Mouse (Mus musculus) neural tube, embryonic 10.5 days (tissue): Measurements from ENCODE around the gene Plxdc2.
A peak's percentile ranks its signal among the peaks of the same experiment; 100 is the strongest.

ENCODE experiments used
- DNase-seq: peaks from one replicate; pipeline ENCODE4 v3.0.0-alpha.2; 2017; ENCODE audit warnings: low spot score; ENCODE audit errors: extremely low spot score

Plxdc2 gene

GRCm38 (mm10) chr2:16356106-16356818 is at the start of gene Plxdc2:
TSS of gene Plxdc2 (plus strand) at chr2:16356304.
- DNase-seq = peak; percentile 80

DNA sequence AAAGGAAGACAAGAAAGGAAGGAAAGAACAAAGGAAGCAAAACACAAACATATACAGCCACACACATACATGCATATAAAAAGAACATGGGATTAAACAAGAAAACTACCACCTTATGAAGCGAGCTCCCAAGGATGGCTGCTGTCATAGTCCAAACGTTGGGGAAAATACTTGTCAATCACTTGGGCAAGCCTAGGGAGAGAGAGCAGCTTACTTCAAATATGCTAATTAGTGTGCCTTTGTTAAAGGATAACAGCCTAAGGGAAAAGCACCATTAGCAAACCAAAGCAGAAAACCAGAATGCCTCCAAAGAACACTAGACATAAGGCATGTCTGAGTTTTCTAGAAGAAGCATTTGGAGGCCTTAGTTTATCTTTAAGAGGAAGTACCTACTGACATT is 45.7 kb upstream of the Plxdc2 start:
- no peak for DNase-seq

GRCm38 (mm10) chr2:16312400-16313070 is 43.6 kb upstream of the Plxdc2 start:
- DNase-seq = no peak

DNA sequence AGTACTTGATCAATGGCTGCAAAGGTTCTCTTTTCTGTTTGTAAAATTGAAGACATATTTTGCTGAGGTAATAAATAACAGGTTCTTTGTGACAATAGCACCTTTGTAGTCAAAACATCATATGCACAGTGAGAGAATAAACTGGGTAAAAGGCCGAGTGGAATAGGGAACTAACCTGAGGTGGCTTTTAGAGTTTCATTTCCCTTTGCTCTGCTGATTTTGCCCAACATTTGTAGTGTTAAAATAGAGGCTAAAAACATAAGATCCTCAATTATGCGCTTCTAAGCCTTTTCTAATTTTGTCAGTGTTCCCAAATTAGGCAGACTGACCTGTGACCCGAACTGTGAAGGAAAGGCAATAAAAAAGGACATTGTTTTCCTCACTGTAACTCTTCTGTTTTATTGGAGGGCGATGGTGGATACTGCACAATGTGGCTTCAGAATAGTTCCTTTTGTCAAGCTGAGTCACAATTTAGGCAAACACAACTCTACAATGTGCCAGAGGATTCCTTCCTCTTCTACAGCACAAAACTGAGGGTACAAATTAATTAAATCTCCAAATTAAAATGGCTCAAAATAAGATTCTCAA is 20.8 kb upstream of the Plxdc2 start:
- DNase-seq = no peak

DNA sequence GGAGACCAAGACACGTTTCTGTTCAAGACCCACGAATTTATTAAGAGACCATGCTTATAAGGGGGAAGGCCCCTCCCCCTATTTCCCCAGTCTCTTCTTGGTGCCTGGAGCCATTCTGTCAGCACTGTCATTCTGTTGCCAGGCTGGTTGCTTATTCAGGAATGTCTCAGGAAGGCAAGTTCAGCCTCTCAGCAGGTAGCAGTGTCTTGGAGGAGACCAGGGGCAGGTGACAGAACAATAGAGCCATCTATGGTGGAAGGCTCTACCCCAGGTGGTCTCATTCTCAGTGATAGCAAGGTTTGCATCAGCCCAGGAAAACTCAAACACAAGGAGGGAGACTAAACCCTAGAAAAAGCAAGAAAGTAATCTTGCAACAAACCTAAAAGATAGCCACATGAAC is 11.5 kb upstream of the Plxdc2 start:
- no peak for DNase-seq

DNA sequence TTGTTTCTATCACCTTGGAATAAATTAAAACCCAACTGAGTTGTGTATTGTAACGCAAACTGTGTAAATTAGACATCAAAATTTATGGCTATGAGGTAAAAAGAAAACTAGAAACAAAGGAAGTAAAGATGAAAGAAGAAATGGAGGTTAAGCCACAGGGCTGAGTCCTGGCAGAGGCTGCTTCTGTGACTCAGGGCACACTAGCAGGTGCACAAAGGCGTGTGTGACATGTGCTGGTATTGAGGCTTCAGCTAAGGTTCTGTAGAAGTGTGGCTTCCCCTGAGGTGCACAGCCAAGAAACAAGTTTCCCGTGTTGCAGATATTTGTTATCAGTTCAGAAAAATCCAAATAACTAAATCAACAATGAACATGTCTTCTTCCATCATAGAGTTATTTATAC is 5.0 kb upstream of the Plxdc2 start:
- no peak for DNase-seq

GRCm38 (mm10) chr2:16355611-16356105 is 446 bp upstream of the Plxdc2 start:
- DNase-seq = no peak

- peak; percentile 57 for DNase-seq
These were observed 1.1 kb downstream of the Plxdc2 start for GRCm38 (mm10) chr2:16356921-16357837.

DNA sequence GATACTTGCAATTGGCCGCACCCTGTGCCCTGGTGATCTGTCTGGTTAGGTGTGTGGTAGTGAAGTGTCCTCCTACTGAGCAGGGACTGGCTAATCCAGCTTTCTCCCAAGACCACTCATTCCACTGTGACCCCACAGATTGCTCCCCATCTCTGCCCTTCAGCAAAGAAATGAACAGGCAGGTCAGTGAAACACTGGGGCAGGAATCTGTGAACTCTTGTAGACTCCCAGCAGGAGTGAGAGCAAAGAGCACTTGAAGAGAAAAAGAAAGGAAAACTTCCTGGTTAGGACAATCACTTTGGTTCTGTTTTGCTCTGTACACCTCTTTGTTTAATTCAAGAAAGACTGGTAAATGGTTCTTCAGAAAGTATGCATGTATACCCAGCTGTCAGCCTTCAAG is 1.8 kb downstream of the Plxdc2 start:
- no peak for DNase-seq

DNA sequence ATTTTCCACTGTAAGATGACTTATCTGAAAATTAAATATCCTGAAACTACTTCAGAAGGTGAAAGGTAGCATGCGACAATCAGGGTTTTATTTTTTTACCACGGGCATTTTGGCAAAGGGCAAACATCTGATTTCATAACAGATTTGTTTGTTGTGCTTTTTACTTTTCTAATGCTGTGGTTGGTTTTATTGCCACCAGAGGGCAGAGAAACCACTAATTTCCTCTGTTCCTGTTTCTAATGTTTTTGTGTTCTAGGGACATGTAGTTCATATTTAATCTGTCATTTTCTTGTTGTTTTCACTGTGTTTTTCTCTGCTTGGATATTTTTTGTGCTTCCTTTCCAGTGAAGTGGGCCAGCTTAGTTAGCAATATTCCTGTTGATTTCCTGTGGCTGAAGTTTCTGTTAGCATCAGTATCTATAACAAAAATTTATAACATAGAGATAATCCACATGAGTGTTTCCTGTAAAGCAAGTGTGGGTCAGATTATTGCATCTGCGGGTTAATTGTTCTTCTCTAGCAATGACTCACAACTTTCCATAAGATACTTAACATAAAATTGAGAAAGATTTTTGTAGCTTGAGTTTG is 3.3 kb downstream of the Plxdc2 start:
- no peak for DNase-seq

GRCm38 (mm10) chr2:16364749-16365148 is 8.6 kb downstream of the Plxdc2 start:
- no peak for DNase-seq

GRCm38 (mm10) chr2:16365830-16366401 is 9.8 kb downstream of the Plxdc2 start:
- no peak for DNase-seq

- DNase-seq = no peak
These were observed 14.3 kb downstream of the Plxdc2 start for GRCm38 (mm10) chr2:16370419-16370818.

DNA sequence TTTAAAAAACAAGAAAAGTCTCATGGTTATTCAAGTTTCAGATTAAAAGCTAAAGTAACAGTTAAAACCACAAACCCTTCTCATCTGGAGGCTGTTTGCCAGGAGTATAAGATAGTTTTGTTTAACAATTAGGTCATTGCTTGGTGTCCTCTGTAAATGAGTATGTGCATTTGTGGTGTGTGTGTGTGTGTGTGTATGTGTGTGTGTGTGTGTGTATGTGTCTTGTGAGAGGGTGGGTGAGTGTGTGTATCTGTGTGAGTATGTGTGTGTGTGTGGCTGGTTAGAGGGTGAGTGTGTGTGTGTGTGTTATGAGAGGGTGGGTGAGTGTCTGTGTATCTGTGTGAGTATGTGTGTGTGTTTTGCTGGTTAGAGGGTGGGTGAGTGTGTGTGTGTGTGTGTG is 18.2 kb downstream of the Plxdc2 start:
- no peak for DNase-seq

DNA sequence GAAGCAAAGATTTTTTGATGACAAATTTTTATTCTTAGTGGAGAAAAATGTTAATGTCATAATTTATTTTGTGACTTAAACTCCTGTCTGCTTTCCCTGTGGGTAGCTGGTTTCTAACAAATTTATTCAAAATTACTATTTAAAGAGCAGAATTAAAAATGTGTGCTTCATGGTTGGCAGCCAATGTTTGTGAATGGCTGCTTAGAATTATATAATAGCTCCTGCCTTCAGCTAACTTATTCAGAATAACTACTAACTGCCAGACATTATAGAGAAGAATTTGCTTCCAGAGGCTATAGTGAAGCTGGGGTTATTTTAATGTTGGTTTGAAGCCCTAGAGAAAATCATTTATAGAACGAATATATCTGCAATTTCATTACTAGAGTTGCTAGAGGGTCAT is 30.1 kb downstream of the Plxdc2 start:
- no peak for DNase-seq

DNA sequence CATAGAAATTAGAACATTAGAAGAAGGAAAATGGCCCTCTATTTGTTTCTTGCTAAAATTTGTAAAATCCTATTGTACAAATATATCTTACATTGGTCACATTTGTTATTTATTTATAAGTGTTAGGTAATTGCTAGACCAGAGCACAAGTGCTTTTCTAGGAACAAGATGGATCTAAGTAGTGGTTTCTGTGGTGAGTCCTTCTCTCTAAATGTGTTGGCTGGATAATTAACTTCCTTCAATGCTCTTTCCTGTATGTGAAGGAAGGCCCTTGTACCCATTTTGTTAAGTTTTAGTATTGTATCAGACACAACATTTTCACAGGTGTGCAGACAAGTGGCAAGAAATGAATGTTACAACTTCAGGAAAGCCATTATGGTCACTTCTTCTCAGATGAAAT is 30.6 kb downstream of the Plxdc2 start:
- DNase-seq = no peak

DNA sequence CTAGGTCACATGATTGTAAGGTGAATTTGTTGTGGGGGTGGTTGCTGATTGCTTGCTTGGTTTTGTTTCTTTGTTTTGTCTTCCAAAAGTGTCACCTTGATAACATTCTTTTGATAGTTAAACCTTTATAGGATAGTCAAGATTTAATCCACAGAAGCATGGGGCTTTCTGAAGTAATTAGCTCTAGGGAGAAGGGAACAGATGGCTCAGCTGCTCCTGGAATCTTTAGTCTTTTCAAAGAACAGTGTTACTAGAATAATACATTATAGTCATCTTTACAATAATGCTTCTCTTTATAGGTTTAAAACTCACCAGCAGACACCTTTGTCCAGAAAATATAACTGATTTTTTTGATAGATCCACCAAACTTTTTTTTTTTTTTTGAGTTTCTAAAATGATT is 31.7 kb downstream of the Plxdc2 start:
- DNase-seq = no peak

DNA sequence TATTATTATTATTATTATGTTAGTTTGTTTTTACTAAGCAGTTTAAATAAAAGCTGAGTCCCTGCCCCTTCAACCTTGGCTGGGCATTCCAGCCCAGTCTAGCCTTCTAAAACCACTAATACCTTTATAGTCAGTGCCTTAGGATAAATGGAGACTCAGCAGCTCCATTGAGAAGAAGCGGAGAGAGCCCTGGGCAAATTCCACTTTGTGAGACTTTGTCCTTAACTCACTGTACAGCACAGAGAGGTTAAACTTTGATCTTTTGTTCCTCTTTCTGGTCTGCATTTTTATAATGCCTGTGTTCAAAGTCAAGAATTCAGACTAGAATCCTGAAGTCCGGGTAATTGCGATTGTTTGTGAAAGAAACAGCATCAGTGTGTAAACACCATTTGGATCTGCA is 41.4 kb downstream of the Plxdc2 start:
- no peak for DNase-seq

- DNase-seq = no peak
These were observed 41.9 kb downstream of the Plxdc2 start for GRCm38 (mm10) chr2:16398006-16398405.

DNA sequence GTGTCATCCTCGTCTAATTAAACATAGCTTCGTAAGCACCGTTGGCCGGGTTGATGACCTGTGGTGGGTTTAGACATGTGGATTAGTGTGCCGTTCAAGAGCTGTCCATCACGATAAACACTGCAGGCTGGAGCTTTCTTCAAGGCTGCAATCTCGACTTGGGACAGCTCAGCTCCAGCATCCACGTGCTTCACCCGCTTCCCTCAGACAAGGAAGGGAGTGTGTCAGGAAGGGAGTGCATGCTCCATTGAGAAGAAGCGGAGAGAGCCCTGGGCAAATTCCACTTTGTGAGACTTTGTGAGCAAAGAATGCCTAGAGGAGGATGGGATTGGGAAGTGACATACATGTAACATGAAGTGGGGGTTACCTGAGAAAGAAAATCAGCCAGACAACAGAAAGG is 42.8 kb downstream of the Plxdc2 start:
- no peak for DNase-seq

- DNase-seq = no peak
These were observed 50.4 kb downstream of the Plxdc2 start for GRCm38 (mm10) chr2:16406508-16406907.
